Mouse (Mus musculus) lung, postnatal 4 days (tissue): ENCODE data around the gene Glul.

Source experiments
- DNase-seq, 2 experiments: peaks; one replicate each; pipeline ENCODE4 v3.0.0; 2021

Gene Glul

DNA sequence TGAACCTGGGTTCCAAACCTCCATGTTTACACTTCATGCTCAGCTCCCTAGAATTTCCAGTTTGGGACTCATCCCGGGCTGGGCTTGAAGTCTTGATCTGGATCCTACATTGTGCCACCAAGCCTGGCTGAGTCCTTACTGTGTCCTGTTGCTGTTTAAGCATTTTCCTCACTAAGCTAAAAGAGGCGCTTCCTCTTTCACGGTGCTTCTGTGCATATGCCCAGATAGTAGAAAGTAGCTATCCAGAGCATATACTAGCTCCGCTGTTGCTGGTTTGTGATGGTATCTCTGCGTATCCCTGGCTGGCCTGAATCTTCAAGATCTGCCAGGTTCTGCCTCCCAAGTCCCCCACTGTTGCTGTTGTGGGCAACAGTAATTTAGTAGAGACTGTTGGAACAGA, 10.7 kb downstream of the Glul start:
- DNase-seq: no peak

DNA sequence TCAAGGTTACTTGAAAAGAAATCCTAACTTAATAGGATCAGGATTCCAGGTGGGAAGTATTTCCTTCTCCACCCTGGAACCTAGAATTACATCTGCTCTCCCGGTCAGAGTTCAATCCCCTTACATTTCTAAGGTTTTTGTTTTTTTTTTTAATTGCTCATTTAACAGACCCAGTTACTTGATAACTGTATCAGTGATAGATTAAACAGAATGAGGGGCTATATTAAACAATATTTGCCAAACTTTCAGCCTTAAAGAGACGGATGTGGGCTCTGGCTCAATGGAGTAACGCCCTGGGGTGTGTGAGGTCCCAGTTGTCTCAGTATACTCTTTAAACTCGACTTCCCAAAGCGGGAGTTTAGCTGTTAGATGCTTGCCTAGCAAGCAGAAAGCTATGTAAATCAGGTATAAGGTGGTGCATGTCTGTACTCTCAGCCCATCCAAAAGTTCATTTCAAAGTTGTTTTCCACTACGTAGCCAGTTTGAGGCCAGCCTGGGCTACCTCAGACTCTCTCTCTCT, 11.6 kb downstream of the Glul start:
- DNase-seq: no peak

DNA sequence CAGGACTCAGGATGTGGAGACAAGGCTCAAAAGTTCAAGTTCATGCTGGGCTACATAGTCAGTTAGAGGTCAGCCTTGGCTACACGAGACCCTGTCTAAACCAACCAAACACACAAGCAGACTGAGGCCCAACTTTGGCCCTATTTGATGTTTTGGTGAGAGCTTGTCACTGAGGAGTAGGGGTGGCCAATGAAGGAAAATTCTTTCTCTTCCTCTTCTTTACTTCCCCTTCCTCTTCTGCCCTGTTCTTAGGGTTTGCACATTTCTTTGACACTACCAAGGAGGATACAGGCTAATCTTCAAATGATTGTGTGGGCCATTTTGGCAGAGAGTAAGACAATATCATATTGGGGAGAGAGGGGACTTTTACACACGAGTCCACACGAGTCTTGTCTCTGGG, 14.1 kb downstream of the Glul start:
- DNase-seq: no peak

DNA sequence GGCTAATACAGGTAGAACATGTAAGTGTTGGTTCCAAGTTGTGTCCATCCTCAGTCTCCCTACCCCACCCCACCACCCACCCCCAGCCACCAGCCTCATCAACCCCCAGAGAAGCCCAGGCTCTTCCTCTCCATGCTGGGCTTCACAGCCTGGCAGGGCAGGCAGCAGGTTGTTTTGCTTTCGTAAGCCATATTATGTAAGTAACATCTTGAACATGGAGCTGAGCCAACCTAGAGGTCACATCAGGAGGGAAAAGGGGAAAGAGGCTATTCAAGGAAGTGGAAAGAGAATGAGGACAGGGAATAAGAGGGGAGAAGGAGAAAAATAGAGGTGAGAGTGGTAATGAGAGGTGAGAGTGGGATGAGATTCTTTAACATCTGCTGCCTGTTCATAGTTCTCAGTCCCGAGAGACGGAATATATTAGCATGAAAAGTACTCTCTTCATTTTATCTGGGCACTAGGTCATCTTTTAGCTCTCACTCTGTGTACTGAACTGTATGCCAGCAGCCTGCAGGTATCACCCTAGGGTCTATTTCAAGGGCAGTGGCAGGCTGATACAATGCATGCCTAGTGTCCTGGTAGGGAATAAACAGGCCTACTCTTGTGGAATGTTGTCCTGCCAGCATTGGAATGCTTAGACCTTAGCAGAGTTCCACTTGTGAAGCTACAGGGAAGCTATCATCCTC, 18.9 kb downstream of the Glul start:
- no peak for DNase-seq

DNA sequence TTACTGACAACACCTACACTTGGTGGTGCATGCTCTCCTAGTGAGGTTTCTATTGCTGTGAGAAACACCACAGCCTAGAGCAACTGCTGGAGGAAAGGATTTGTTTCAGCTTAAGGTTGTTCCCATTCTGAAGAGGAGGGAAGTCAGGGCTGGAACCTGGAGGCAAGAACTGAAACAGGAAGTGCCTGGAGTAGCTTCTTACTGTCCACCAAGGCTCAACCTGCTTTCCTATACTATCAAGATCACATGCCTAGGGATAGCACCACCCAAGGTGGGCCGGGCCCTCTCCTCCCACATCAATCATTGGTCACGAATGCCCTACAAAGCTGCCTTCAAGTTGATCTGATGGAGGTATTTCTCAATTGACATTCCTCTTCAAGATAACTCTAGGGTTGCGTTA, 21.9 kb downstream of the Glul start:
- no peak for DNase-seq

DNA sequence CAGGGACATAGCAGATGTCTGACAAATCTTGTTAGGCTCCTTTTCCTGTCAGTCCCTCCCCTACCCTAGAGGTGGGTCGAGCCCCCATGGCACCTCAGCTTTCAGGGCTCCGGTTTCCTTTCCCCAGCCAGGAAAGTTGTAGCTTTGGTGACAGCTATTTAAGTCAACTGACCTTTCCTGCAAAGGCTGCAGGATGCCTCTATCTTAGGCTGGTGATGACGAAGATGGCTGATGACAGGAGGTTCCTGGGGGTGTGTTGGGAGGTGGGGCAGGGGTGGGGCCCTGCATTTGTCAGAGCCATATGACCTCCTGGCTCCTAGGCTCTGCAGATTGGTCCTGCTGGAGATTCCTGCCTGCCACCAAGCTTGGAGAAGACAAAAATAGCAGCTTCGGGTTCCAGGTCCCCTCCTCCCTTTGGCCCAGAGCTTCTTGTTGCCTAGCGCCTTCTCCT, 22.9 kb downstream of the Glul start:
- no peak for DNase-seq

DNA sequence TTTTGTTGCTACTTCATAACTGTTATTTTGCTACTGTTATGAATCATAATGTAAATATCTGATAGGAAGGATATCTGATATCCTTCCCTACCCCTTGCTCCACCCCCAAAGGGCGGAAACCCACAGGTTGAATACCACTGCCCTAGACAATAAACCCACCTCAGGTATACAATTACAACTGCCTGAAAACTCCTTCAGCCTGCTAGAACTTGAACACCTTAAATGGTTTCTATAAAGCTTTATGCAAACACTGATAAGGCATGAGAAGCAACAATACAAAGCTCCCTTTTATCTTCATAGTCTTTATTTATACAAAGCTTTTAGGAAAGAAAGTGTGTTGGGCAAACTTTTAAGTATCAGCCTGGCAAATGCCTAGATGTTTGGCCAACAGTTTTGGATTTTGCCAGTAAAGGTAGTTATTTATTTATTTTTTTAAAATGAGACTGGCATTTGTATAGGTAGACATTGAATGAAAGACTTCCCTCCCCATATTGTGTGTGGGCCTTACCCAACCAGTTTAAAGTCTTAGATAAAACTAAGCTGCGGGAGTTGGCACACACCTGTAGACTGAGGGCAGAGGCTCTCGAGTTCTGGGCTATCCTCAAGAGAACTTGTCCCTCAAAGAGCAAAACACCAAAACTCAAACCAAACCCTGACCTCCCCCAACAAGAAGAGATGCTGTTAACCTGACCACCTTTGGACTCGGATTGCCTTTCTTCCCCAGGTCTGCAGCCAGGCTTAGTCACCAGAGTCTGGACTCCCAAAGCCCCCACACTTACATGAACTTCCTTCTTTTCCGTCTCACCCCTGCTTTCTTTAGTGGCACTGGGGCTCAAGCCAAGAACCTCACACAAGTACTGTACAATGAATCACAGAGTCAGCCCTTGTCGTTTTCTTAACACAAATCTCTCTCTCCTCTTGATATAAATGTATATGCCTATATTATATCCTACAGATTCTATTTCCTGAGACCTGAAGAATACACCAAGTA, 24.9 kb downstream of the Glul start:
- DNase-seq: no peak

DNA sequence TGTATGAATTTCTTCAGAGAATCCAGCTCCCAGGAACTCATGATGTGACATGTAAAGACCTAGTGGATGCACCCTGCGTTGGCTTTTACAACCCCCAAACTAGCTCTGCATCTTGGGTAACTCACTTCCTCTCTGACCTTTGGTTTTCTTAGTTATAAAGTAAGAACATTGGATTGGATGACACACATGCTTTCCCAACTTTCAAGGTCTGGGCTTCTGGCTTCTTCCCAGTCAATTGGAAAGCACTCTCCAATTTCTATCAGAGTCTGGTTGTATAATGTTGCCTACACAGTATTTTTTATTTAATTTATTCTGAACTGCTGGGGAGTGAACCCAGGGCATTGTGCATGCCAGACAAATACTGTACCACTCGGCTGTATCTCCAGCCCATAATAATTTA, 30.7 kb downstream of the Glul start:
- DNase-seq: no peak

DNA sequence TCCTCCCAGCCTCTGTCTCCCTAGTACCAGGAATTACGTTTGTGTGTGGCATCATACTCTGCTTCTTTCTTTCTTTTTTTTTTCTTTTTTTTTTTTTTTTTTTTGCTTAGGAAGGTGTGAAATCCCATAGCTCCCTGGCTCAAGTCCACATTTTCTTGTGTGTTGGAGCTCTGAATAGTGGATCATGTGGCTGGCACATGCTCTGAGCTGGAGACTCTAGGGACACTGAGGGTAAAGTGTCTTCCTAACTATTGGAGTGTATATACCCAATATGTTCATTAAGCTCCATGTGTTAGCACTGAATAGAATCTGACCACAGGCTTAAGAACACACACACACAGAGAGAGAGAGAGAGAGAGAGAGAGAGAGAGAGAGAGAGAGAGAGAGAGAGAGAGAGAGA, 34.0 kb downstream of the Glul start:
- DNase-seq: no peak

DNA sequence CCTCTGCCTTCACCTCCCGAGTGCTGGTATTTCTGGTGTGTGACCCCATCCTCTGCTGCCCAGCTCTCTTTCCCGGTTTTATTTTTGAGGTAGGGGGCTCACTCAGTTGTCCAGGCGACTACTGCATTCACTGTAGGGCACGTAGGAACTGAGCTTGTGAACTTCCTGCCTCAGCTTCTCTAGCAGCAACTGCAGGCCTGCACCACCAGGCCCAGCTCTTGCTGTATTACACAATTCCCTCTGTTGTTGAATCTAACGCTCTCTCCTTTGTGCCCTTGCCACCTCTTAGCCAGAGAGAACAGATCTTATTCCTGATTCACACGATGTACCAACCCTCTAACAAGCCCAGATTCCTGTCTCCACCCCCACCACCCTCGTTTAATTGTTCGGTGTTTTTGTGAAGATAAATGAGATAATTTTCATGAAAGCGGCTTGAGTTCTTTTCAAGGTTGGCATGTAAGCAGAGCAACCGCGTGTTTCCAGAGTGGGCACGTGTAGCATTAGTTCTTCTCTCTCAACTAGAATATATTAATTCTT, 36.2 kb downstream of the Glul start:
- no peak for DNase-seq

DNA sequence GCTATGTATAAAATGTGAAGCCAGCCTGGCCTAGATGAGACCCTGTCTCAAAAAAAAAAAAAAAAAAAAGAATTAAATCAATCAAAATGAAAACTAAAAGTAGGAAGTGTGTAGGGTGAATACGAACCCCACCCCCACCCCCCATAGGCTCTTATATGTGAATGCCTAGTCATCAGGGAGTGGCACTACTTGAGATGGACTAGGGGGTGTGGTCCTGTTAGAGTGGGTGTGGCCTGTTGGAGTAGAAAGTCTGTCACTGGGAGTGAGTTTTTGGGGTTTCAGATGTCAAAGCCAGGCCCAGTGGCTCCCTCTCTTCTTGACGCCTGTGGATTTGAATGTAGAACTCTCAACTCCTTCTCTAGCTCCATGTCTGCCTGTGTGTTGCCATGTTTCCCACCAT, 37.3 kb downstream of the Glul start:
- DNase-seq: no peak

DNA sequence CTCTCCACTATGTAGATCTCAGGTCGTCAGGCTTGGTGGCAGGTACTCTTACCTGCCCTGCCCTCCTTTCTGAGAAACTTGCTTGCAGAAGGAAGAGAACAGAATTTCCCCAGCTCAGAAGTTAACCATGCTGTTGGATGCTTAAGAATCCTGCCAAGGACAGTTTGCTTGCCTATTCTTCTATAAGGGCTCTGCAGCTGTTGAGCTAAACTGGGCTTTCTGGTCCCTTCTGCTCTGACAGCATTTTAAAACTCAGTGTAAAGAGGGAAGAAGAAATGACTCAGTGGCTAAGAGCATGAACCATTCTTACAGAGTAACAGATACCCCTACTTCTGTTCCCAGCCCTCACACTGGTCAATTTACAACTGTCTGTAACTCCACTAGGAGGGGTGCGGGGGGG, 41.2 kb downstream of the Glul start:
- no peak for DNase-seq

DNA sequence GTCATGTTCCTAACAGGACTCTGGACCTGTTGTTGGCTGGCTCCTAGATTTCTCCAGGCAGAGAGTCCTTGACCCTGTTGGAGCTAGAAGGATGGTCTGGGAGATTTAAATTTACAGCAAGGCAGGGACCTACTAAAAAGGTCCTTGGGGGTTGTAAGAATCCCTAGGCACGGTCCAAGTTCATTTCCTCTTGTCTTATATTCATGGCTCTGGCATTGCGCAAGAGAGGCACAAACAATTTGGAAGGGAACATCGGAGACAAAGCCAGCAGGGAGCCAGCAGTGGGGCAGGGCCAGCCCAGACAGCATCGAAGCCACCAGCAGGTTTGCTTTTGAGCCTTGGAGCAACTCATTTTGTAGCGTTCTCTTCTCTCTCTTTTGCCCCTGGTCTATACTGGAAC, 45.4 kb downstream of the Glul start:
- no peak for DNase-seq

DNA sequence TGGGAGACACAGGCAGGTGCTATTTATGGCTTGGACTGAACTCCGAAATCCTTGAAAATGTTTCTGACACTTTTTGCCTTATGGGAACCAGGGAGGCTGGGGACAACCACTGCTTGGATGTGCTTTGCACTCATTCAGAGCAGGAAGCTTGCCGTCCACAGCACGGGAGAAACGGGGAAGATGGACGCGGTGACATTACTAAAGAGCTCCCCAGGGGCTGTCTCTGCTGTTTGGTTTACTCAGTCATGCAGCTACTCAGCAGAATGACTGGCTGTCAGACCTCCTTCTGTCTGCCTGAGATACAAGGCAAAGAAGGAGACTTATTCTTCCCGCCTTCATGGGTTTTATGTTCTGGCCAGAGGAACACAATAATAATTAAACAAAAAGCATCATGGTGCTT, 47.2 kb downstream of the Glul start:
- DNase-seq: no peak

DNA sequence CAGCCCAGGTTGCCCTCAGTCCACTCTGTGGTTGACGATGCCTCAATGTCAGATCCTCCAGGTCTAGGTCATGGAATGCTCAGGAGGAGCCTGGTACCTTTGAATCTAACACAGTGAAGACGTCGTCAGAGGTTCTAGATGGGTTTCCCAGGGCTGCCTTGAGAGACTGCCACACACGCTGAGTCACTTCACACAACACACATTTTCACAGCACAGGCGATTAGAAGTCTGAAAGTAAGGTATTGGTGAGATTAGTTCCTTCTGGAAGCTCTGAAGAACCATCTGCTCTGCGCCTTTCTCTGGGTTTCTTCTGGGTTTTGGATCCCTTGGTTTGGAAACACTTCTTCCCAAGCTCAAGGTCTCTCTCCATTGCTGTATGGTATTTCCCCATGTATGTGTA, 48.1 kb downstream of the Glul start:
- no peak for DNase-seq

DNA sequence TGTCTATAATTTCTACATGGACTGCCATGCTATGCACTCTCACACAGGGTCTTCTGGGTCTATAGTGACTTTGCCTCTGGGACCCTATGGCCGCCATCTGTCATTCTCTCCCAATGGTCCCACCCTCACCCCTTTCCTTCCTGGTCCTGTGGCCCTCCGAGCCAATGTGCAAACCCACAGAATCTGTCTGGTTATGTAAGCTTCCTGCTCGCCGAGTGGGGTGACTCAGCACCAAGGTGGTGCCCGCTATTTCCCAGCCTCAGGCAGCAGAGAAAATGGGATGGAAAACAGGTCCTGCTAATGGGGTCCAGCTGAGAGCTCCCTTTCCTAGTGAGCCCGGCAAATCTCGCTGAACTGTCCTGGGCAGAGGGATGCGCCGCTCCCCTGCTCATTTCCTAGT, 53.5 kb downstream of the Glul start:
- DNase-seq: no peak

DNA sequence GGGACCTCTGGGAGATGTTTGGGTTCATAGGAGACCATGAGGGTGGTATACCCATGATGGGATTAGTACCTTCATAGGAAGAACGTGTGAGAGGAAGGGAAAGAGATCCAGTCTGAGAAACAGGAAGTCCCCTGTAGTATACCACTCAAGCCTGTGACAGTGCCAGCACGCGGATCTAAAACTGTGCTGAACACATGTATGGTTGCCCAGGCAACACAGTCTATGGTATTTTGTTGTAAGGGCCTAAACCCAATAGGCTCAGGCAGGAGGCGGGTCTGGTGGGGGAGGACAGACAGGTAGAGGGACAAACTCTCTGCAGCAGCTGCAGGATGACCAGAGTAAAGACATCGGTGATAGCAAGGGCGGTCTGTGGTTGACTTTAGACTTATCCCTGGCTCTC, 54.1 kb downstream of the Glul start:
- DNase-seq: no peak

DNA sequence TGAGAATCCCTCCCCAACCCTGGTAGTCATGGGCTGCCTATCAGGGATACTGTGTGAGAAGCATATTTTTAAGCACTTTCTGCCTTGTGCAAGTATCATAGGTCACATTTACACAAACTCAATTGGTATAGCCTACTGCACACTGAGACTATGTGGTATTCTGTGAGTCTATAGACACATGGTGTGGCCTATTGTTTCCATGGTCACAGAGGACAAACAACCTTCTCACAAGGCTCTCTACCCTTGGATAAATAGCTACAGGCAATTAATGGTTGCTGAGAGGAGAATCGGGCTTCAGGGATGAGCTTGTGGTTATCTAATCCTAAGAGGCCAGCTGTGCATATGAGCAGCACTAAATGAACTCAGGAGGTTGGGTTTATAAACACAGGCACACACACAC, 58.1 kb downstream of the Glul start:
- DNase-seq: no peak
